Mouse (Mus musculus) heart, postnatal 10 days (tissue): ENCODE measurements around the gene Cd200r1. TPM values are rescaled to one million over a fixed set of nuclear protein-coding genes. Genes with fewer than 3 reads are reported as not detected.
"Not testable (repeated sequence)": the region's sequence is repeated elsewhere in the genome, so short reads cannot be mapped to it uniquely, and the experiment has no call there.

Experiments used
- DNase-seq, 2 experiments: peaks; one replicate each; pipeline ENCODE4 v3.0.0; 2021
- intact Hi-C: fragments of 180-260 bp; cut with DNase I; formaldehyde crosslinking; loops from one replicate; pipeline ENCODE4 v1.15.1; 2025
- total RNA-seq, 2 experiments: library from RNA; stranded (reverse); gene quantifications; 2 replicates each; pipeline ENCODE4 v1.2.3; 2021

Cd200r1 gene
- total RNA-seq, 2 experiments from 2014 or later = 0.20 to 0.50 TPM

- intact Hi-C loops = no loop called here
Observed at GRCm38 (mm10) chr16:44757700-44758099, 7.8 kb upstream of the Cd200r1 start.

GRCm38 (mm10) chr16:44761811-44762210 is 3.7 kb upstream of the Cd200r1 start:
- intact Hi-C loops = no loop called here
- no peak for DNase-seq

More at GRCm38 (mm10) chr16:44757700-44758099, 7.8 kb upstream of the Cd200r1 start:
- no peak for DNase-seq

DNA sequence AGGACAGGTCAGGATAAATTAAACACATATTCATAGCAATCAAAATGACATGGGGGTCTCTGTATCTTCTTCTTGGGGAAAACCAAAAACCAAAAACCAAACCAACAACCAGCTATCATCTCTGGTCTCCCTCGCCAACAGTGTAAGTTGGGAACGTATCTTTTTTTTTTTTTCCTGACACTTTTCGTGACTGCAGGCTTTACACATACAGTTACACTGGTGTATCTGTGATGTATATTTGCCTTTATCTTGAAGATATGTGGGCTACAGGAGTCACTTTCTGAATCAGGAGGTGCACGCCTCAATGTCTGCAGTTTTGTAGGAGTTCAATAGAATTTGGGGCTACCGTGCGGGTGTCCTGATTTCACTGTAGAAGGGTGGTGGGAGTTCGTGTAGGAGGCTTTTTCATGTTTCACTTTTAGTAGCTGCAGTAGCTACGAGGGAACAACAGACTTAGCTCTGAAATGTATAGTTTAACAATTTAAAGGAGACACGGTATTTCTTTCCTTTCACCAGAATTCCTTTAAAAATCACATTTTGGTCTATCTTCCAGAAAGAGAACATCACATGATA is 870 bp downstream of the Cd200r1 start:
- no peak for DNase-seq
- intact Hi-C loops = no loop called here

- intact Hi-C loops = no loop called here
- DNase-seq = no peak
Observed at GRCm38 (mm10) chr16:44767506-44767905, 2.0 kb downstream of the Cd200r1 start.

DNA sequence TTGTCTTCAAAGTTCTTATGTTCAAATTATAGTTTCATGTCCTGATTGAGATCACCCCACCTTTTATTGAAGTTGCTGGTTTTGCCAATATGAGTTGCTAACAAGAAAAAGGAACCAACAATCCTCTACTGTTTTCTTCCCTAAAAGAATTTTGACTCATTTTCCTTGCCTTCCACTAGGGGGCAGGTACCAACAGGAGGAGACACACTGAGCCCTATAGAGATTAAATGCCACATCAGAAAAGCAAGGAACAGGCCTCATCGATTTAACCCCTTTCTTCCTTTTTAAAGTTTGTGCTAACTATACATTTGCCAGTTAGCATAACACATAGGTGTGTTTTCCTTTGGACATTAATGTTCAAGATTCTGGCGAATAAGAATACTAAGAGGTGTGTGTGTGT is 2.4 kb downstream of the Cd200r1 start:
- intact Hi-C loops = loop anchor here (1.0 to 2.0 kb wide), 3 partner anchors 257 to 354 kb away; no protein-coding TSS in a partner anchor
- DNase-seq = peak; percentile 35

DNA sequence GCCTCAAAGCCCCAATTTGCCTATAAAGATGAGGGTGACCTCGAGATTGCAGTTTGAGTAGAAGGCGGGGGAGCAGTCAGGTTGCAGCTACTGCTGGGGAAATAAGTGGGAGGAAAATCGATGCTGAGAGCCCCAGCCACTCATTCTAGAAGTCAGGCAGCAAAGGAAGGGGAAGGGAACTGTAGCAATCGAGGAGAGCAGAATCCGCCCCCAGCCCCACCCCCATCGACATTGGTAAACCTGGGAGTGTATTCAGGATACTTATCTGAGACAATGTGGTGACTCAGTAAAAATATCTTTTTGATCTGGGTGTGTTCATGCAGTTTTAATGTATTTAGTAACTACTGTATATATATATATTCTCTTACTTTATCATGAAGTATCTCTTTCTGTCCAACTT is 7.0 kb downstream of the Cd200r1 start:
- intact Hi-C loops = no loop called here

GRCm38 (mm10) chr16:44773673-44774072 is 8.1 kb downstream of the Cd200r1 start:
- intact Hi-C loops = no loop called here
- DNase-seq = no peak

More for the DNA sequence above, 7.0 kb downstream of the Cd200r1 start:
- no peak for DNase-seq

- intact Hi-C loops = no loop called here
Observed at GRCm38 (mm10) chr16:44774201-44774600, 8.7 kb downstream of the Cd200r1 start.

GRCm38 (mm10) chr16:44778538-44779147 is 13.1 kb downstream of the Cd200r1 start:
- DNase-seq = peak; percentile 50 to 51
- intact Hi-C loops = no loop called here

More at GRCm38 (mm10) chr16:44774201-44774600, 8.7 kb downstream of the Cd200r1 start:
- DNase-seq = no peak

DNA sequence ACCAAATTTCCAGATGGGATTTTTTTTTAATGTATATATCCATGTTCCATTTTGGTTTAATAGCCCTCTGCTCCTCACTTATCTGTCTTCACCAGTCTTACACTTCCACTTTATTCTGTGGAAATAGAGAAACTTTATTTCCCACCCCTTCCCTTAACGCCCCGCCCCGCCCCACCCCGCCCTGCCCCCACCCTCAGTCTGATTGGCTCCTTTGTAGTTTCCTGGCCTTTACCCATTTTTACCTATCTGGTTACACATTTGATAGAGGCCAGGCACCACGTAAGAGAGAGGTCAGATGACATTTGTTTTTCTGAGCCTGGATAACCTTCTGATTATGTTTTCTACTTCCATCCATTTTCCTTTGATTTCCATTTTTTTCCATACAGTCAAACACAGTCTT is 14.0 kb downstream of the Cd200r1 start:
- no peak for DNase-seq
- intact Hi-C loops = no loop called here

- DNase-seq = no peak
- intact Hi-C loops = loop anchor here (10.0 kb wide), 1 partner anchor 174 kb away; no protein-coding TSS in a partner anchor
Observed at GRCm38 (mm10) chr16:44780751-44781150, 15.2 kb downstream of the Cd200r1 start.

DNA sequence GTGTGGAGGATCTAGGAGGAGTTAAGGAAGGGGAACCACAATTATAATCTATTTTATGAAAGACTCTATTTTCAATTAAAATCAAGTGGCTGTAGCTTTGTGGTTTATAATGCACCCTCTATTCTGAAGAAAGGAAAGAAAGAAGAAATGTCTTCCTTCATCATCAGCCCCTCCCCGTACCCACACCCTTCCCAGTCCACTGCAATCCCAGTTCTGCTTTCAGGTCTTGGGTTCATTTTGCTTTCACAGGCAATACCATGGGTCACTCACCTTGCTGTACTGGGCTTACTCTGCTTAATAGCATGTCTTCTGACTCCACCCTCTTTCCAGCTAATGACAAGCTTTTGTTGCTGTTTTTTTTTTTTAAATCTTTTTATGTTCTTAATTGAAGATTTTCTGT is 21.4 kb downstream of the Cd200r1 start:
- intact Hi-C loops = loop anchor here (10.0 kb wide), 1 partner anchor 168 kb away; no protein-coding TSS in a partner anchor
- no peak for DNase-seq

- no peak for DNase-seq
- intact Hi-C loops = no loop called here
Observed at GRCm38 (mm10) chr16:44794416-44794815, 28.9 kb downstream of the Cd200r1 start.

- intact Hi-C loops = no loop called here
- DNase-seq = no peak
Observed at GRCm38 (mm10) chr16:44805976-44806375, 40.4 kb downstream of the Cd200r1 start.

DNA sequence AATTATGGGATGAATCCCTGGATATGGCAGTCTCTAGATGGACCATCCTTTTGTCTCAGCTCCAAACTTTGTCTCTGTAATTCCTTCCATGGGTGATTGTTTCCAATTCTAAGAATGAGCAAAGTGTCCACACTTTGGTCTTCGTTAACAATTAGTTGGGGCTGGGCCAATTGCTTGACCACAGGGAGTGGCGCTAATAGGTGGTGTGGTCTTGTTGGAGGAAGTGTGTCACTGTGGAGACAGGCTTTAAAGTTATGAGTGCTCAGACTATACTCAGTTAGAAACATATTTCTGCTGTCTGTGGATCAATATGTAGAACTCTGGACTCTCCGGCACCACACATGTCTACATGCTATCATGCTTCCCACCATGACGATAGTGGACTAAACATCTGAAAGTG is 44.7 kb downstream of the Cd200r1 start:
- DNase-seq, intact Hi-C loops: not testable (repeated sequence)

DNA sequence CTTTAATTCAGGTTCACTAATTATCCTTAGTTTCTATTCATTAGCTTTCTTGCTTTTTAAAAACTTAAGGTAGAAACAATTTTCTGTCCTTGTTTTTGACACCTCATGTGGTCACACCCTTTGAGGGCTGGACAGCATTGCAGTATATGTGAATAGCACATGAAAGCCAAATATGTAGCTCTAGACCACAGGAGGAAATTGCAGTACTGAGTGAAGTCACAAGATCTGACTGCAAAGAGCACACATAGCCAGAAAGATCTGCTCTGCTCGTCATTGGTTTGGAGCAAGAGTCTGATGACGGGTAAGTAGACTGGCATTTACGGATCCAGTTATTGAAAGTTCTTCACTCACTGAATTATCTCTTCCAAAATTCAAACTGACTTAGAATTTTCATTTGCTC is 46.0 kb downstream of the Cd200r1 start, which contains the start of gene Cd200r4:
TSS of gene Cd200r4 (plus strand) at position 190 of the 400 bp plus-strand sequence.
- intact Hi-C loops = no loop called here
- DNase-seq = no peak

DNA sequence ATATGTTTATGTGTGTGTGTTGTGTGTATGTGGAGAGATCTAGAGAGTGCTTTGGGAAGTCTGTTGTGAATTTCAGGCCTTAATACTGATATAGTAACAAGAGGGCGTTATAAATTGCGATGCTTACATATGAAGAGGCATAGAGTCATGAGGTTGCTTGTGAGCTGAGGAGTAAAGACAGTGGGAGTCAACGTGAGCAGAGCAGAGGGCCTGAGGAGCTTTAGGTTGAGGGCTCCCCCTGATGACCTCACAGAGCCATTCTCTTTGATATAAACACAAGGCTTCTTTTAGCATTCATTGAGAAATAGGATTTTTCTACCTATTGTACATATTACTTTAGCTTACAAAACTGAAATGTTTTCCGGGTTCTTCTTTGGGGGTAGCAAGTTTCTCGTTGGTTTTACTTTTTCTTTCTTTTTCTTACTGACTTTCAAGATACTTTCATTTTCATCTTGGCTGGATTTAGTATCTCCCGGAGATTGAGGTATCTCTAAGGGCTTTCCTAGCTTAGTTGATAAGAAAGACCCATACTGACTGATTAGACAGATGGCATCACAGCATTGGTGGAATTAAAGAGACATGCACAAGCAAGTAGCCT is 47.0 kb downstream of the Cd200r1 start:
- intact Hi-C loops = loop anchor here (2.0 kb wide), 1 partner anchor 56 kb away; no protein-coding TSS in a partner anchor
- no peak for DNase-seq

DNA sequence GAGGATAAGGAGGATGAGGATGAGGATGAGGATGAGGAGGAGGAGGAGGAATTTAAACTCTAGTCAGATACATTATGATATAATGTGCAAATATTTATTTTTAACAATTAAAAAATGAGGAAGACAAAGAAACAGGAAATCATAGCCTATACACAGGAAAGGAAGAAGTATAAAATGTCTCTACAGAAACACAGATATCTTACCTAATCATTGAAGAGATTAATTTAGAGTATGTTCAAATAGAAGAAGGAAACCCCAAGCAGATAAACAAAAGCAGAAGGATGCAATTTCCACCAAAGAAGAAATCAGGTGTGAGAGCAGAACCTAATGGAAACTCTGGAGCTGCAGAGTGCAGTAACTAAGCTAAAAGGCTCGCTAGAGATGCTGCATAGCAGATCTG is 52.5 kb downstream of the Cd200r1 start:
- intact Hi-C loops = no loop called here
- DNase-seq = no peak

DNA sequence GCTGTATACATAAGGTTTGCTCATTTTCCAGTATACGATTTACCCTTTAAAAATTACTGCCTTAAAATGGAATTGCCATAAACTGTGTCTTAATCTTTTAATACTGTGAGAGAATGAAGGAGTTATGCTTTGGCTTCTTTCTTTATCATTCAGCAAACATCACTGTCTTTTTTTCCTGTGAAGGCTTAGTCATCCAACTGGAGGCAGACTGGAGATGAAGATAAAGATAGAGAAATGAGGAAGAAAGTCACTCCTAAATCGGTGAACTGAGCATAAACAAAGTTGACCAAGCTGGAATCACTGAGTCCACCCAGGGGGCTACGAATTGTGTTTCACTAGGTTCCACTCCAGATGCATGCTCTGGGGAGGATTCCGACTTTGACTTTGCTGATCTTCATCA is 55.0 kb downstream of the Cd200r1 start:
- DNase-seq = no peak
- intact Hi-C loops = no loop called here

DNA sequence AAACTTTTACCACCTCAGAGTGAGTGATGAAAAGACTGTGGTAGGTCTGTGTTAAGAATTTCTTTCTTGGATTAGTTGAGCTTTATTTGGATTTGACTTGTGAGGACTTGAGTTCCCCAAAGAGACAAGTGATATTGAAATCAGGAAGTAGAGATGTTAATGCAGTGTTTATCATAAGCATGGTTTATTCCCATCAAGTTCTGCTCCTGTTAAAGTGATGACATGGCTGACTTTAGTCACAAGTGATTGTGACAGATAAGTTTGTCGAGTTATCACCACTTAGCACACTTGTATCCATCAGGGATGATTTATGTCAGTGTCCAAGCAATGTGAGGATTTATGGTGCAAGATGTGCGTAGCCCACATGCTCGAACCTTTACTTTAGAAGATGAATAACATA is 66.8 kb downstream of the Cd200r1 start:
- intact Hi-C loops = no loop called here
- no peak for DNase-seq

DNA sequence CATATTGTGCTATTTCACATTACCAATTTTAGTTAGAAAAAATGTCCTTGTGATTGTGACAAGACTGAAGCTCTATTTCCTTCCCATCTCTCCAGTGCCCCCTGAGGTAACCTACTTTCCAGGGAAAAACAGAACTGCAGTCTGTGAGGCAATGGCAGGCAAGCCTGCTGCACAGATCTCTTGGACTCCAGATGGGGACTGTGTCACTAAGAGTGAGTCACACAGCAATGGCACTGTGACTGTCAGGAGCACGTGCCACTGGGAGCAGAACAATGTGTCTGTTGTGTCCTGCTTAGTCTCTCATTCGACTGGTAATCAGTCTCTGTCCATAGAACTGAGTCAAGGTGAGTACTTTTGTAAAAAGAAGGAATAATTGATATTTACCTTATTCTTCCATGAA is 67.7 kb downstream of the Cd200r1 start:
- intact Hi-C loops, DNase-seq: not testable (repeated sequence)
